Mouse (Mus musculus) lung, adult 2 months (tissue): ENCODE data around the gene Pex11g. TPM values are rescaled to one million over a fixed set of nuclear protein-coding genes. Genes with fewer than 3 reads are reported as not detected.
A peak's percentile ranks its signal among the peaks of the same experiment; 100 is the strongest.

Experiments
- DNase-seq: peaks from one replicate; pipeline ENCODE4 v3.0.0; 2022
- H3K4me1 ChIP-seq: fragments of 200-500 bp; 2 replicates; pipeline ENCODE4 v1.6.1; 2011; ENCODE audit warnings: low read length; ENCODE audit not compliant: control insufficient read depth, insufficient read depth
- H3K4me3 ChIP-seq: fragments of 200-500 bp; replicated peaks from 2 replicates; pipeline ENCODE3; 2011; ENCODE audit warnings: low read depth, mild to moderate bottlenecking, control low read depth, low read length; ENCODE audit errors: extremely low read depth
- CTCF ChIP-seq: fragments of 200-500 bp; IDR thresholded peaks from 2 replicates; pipeline ENCODE4 v1.5.1; 2011; ENCODE audit warnings: mild to moderate bottlenecking, low read length, control low read depth; ENCODE audit not compliant: insufficient read depth
- POLR2A ChIP-seq: fragments of 200-500 bp; IDR thresholded peaks from 2 replicates; pipeline ENCODE4 v1.6.1; 2011; ENCODE audit warnings: low read depth, mild to moderate bottlenecking, control low read depth, low read length, borderline replicate concordance; ENCODE audit errors: extremely low read depth
- WGBS: fragments of 180-500 bp; shearing (Covaris S2); methylation state at CpG from one replicate; pipeline ENCODE4 v1.1.7; 2018; 5-methylcytosine and 5-hydroxymethylcytosine counted together
- polyA plus RNA-seq: library from polyadenylated mRNA; depleted of rRNA; stranded (reverse); fragments of >200 nt; gene quantifications from 2 replicates; pipeline ENCODE4 v1.2.3, GENCODE M21; 2012

Gene Pex11g
- polyA plus RNA-seq, 1 experiment = 7.7 TPM

DNA sequence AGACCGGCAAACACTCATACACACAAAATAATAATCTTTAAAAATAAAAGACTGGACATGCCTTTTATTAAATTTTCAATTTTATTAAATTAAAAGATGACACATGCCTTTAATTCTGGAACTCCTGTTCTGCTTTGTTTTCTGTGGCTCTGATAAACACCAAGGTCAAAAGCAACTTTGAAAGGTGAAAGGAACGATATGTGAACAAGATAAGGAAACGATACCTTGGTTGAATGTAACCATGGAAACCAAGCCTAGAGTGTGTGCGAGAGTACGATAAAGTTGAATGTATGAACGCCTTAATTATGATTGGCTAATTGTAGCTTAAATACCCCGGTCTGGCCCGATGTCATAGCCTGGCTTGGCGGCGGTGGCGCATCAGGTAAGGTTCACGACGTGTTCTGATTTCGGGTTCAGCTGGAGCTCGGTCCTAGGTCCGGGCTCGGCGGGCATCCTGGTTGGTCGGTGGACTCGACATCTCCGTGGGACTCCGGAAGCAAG, 14.8 kb upstream of the Pex11g start:
- DNase-seq = no peak
- Histone ChIP-seq H3K4me3 (no peak overlapping the region), H3K4me1 (no peaks in the 10 kb centered on the region)
- no peak for TF ChIP-seq CTCF
- WGBS = 82% methylated on average over 22 of the region's 22 CpGs

DNA sequence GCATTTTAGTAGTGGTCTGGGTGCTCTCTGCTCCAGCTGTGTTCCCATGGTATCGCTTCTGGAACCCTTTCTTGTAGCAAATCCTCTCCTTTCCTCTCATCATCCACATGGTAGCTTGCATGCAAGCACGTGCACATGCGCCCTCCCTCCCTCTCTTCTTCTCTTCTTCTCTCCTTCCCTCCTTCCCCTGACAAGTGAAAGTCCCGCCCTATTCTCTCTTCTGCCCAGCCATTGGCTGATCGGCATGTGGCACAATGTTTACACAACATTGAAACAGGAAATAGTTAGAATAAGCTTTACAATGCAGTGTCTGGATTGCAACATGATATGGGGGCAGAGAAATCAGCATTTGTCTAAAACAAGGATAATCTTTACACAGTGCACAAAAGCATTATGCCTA, 14.1 kb upstream of the Pex11g start:
- TF ChIP-seq POLR2A (no peak), CTCF (no peak)
- 47% methylated on average over 5 of the region's 5 CpGs for WGBS
- Histone ChIP-seq H3K4me3 (peak overlapping the region; percentile 36), H3K4me1 (no peaks in the 10 kb centered on the region)
- no peak for DNase-seq

DNA sequence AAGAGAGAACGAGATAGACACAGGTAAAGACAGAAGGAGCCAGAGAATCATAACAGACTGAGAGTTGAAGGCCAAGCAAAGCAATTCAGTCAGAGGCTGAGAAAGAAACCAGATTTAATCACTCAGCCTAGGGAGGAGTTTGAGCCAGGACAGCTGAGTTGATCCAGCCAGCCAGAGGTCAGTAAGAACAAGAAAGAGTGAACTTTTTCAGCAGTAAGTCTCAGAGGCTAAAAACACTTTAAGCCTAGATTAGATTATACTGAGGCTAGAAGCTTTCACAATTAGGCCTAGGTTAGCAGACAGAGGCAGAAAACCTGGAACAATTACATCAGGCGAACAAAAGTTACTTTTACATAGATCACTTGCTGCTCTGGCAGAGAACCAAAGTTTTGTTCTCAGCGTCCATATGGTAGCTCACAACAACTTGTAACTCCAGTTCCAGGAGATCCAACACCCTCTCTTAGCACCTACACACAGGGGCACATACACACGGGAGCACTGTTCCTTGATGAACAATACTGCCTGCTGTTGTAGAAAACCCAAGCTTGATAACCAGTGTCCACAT, 12.8 kb upstream of the Pex11g start:
- DNase-seq = no peak
- WGBS = 45% methylated on average over 4 of the region's 4 CpGs
- TF ChIP-seq CTCF (no peak), POLR2A (no peak)
- peaks cover 2% of the 10 kb centered on the region; the same call in 1 of the 2 replicates for H3K4me1 ChIP-seq
- no peak overlapping the region for H3K4me3 ChIP-seq

DNA sequence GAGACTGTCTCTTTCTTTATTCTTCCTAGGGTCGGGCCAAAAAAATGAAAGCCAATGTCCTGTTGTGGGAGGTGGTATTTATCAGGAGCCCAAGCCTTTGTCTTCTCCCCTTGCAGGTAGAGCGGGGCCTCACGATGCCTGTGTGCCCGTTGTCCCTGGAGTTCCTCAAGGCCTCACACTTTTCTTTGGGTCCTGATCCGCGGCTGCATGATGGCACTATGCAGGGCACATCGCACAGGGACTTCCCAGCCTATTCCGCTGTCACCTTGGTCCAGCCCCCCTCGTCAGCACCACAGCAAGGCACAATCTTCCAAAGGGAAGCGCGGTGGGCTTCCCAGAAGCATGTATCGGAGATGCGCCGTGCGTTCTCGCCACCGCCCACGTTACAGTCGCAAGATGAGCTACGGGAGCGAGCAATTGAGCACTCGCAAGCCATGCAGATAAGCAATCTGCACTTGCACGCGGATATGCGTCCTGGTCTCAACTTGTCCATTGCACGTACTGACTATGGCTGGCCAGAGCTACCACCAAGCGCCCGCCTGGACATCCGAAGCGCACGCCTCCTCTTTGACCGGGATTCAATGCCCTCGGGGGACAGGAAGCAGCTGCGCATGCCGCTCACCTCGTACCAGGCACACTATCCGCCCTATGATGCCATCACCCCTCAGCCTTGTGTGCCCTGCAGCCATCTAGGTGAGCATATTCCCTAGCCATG, 8.4 kb upstream of the Pex11g start:
- no peak for TF ChIP-seq CTCF
- no peak for TF ChIP-seq POLR2A
- 41% methylated on average over 37 of the region's 37 CpGs for WGBS
- Histone ChIP-seq H3K4me3 (peak overlapping the region; percentile 4), H3K4me1 (peaks cover 2% of the 10 kb centered on the region; the same call in 1 of the 2 replicates)
- no peak for DNase-seq

DNA sequence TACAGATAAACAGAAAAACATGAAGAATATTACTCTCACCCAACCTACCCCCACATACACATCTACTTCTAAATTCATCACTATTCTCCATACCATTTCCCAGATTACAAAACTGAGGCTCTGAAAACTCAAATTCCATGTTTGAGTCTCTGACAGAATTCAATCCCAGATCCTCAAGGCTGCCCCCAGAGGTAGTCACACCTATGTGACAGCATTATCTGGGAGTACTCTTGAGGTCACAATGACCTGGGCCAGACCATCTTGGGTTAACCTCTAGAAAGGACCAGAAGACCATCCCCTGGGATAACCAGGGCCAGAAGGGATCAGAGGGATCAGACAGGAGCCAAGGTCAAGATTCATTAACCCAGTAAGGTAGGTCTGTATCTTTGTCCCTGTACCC, 3.1 kb upstream of the Pex11g start, which contains the start of gene Tex45:
Gene Tex45, plus strand, starts transcription at position 301 of the 400 bp plus-strand sequence.
- no peak for DNase-seq
- no peak for TF ChIP-seq CTCF
- no peak for TF ChIP-seq POLR2A
- Histone ChIP-seq H3K4me3 (no peak within 1 kb of the TSS), H3K4me1 (peaks cover 2% of the 10 kb centered on the region; the same call in 1 of the 2 replicates)

DNA sequence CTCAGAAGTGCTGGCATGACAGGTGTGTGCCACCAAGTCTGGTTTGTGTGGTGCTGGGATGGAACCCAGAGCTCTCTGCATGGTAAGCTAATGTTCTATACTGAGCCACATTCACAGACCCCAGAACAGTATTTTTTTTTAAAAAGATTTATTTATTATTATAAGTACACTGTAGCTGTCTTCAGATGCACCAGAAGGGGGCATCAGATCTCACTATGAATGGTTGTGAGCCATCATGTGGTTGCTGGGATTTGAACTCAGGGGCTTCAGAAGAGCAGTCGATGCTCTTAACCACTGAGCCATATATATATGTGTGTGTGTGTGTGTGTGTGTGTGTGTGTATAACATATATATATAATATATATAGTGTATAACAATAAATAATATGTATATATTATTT, 1.4 kb upstream of the Pex11g start:
- Histone ChIP-seq H3K4me1 (peaks cover 2% of the 10 kb centered on the region; the same call in 1 of the 2 replicates), H3K4me3 (no peak overlapping the region)
- TF ChIP-seq POLR2A (no peak), CTCF (no peak)
- no peak for DNase-seq
- WGBS = 94% methylated on average over 1 of the region's 1 CpGs

DNA sequence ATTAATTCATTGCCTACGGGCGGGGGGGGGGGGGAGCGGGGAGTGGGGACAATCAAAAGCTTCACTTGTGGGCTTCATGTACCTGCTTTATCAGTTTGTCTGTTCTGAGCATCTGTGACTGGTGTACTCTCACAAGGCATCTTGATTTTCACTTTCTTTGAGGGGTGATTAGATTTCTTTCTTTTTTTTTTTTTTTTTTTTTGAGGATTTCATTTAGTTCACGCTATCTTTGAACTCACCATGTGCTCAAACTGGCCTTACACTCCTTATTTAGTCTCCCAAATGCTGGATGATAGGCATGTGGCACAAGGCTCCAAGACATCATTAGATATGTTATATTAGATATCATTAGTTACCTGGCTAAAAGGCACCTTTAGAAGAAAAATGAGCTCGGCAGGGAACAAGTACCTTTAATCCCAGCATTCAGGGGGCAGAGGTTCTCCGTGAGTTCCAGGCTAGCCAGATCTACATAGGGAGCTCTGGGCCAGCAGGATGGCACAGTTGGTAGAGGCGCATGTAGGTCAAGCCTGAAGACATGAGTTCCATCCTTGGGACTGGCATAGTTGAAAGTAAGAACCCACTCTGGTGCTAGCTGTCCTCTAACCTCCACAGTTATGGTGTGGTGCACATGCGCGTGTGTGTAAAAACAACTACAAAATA, 536 bp upstream of the Pex11g start:
- no peak for DNase-seq
- TF ChIP-seq CTCF (no peak), POLR2A (no peak)
- WGBS = 52% methylated on average over 9 of the region's 9 CpGs
- H3K4me3 ChIP-seq = peak overlapping the region; percentile 65
- H3K4me1 ChIP-seq = peaks cover 2% of the 10 kb centered on the region; the same call in 1 of the 2 replicates

DNA sequence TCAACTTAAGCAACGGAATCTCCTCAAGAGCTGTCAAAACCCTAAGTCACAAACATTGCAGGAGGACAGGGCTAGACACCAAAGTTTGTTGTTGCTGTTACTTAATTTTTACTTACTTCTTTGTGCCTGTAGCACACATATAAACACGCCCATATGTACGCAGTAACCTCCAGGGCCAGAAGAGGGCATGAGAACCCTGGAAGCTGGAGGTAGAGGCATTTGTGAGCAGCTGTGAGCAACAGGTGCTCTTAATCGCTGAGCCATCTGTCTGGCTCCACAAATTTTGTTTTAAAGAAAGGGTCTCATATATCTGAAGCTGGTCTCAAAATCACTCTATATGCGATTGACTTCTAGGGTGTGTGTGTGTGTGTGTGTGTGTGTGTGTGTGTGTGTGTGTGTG, 3.2 kb downstream of the Pex11g start:
- Histone ChIP-seq H3K4me1 (peaks cover 2% of the 10 kb centered on the region; the same call in 1 of the 2 replicates), H3K4me3 (no peak overlapping the region)
- 47% methylated on average over 5 of the region's 5 CpGs for WGBS
- peak; percentile 64 for TF ChIP-seq CTCF
- TF ChIP-seq POLR2A = no peak
- DNase-seq = no peak

DNA sequence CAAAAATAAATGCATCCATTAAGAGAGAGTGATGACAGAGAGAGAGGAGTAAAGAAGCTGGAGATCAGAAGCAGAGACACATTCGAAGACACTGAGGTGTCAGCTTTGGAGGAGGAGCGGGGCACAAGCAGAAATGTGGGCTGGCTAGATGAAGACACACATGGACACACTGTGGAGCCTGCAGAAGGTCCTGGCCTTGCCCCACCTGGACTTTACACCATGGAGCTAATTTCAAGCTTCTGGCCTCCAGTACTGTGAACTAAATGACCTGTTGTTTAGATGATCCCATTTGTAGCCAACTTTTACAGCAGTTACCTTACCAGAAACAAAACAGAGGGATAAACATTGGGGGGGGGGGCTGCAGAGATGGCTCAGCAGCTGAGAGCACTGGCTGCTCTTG, 4.2 kb downstream of the Pex11g start:
- Histone ChIP-seq H3K4me3 (no peak overlapping the region), H3K4me1 (peaks cover 2% of the 10 kb centered on the region; the same call in 1 of the 2 replicates)
- TF ChIP-seq POLR2A (no peak), CTCF (no peak)
- no peak for DNase-seq
- WGBS = 87% methylated on average over 2 of the region's 2 CpGs

DNA sequence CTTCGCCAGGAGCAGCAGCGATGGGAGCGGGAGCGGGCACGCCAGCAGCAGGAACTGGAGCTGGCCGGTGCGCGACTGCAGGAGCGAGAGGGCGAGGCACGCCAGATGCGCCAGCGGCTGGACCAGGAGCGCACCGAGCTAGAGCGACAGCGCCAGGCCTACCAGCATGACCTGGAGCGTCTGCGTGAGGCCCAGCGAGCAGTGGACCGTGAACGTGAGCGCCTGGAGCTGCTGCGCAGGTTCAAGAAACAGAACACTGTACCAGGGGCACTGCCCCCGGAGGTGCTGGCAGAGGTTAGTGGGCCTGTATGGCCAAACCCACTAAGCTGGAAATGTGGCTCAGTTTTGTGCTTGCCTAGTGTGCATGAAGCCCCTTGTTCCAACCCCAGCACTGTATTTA, 15.5 kb downstream of the Pex11g start:
- no peak for DNase-seq
- no peaks in the 10 kb centered on the region for H3K4me1 ChIP-seq
- no peak overlapping the region for H3K4me3 ChIP-seq
- WGBS = 98% methylated on average over 25 of the region's 25 CpGs
- no peak for TF ChIP-seq CTCF
- TF ChIP-seq POLR2A = no peak
